ENCODE assay signal across 30 mouse cellular contexts in the genomic region with DNA sequence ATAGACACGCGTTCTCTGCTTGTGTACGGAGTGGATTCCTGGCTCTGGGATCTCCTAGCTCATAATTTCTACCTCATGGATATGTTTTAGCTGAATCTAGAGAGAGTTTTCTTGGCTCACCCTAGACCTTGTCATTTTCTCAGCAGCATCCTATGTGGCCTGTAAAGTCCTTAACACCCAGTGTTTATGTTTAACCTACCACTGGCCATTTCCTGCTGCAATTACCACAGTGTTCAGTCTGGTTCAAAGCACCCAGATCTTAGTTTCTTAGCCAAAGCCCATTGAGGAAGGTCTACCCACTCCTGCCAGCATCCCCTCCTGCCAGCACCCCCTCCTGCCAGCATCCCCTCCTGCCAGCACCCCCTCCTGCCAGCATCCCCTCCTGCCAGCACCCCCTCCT. TPM values are rescaled to one million over a fixed set of nuclear protein-coding genes. Genes with fewer than 3 reads are reported as not detected.
"Had no signal": no experiment of that assay in that cellular context is flagged by ENCODE, and none has a peak within 500 bp of the region (broad histone marks: within the 10 kb centered on the region; RNA-seq: fewer than 3 reads in every experiment).

No protein-coding gene starts in this region.

- ATAC-seq: hindbrain, embryonic 16.5 days; intestine, embryonic 15.5 days had no signal

- H3K4me2 ChIP-seq: heart, embryonic 11.5 days; hindbrain, embryonic 14.5 days; intestine, embryonic 15.5 days; limb, embryonic 12.5 days; liver, embryonic 11.5 days; liver, embryonic 13.5 days; liver, embryonic 15.5 days had no signal

- H3K4me1 ChIP-seq: intestine, embryonic 15.5 days; limb, embryonic 12.5 days had no signal

- DNase-seq: gastrocnemius, postnatal 14 days; gastrocnemius, postnatal 36 days; heart, adult 11 months; heart, adult 2 months; heart, postnatal 10 days; heart, postnatal 36 days; kidney, adult 11 months; kidney, adult 2 months; kidney, postnatal 10 days; kidney, postnatal 25 days; kidney, postnatal 4 days; liver; liver, embryonic 13.5 days had no signal

- H3K36me3 ChIP-seq: intestine, embryonic 15.5 days; limb, embryonic 10.5 days; limb, embryonic 12.5 days had no signal

- H3K27me3 ChIP-seq: intestine, embryonic 15.5 days; limb, embryonic 12.5 days; liver, embryonic 13.5 days; liver, embryonic 15.5 days had no signal

- H3K4me3 ChIP-seq: heart, adult 2 months; intestine, embryonic 15.5 days; layer of hippocampus, adult 2 months; left cerebral cortex, adult 2 months; limb, embryonic 10.5 days; limb, embryonic 12.5 days; liver, embryonic 13.5 days; liver, embryonic 15.5 days had no signal

- H3K9me3 ChIP-seq: intestine, embryonic 15.5 days; limb, embryonic 10.5 days; limb, embryonic 12.5 days; liver, embryonic 13.5 days; liver, embryonic 15.5 days had no signal

- H3K27ac ChIP-seq: heart, adult 2 months; hindbrain, embryonic 14.5 days; intestine, embryonic 15.5 days; layer of hippocampus, adult 2 months; left cerebral cortex, adult 2 months; limb, embryonic 10.5 days; limb, embryonic 12.5 days; liver, embryonic 15.5 days had no signal

- H3K9ac ChIP-seq: hindbrain, embryonic 14.5 days; intestine, embryonic 15.5 days; limb, embryonic 12.5 days; liver, embryonic 13.5 days; liver, embryonic 15.5 days had no signal

RNA-seq across cellular contexts. Expression of a gene that starts 15.8 kb away (rescaled TPM):
- polyA plus RNA-seq: gonadal fat pad, adult 2 months; heart, adult 2 months; heart, embryonic 11.5 days; heart, embryonic 14.5 days; heart, embryonic 16.5 days; hindbrain, embryonic 11.5 days; hindbrain, embryonic 14.5 days; hindbrain, embryonic 16.5 days; intestine, embryonic 15.5 days; kidney, adult 2 months; kidney, embryonic 14.5 days; kidney, embryonic 16.5 days; limb, embryonic 10.5 days; limb, embryonic 12.5 days; limb, embryonic 14.5 days; liver, embryonic 11.5 days; liver, embryonic 13.5 days; liver, embryonic 15.5 days had no signal

RNA-seq across cellular contexts. Expression of a gene that starts 45.3 kb away (rescaled TPM):
- polyA plus RNA-seq: gonadal fat pad, adult 2 months; heart, adult 2 months; heart, embryonic 11.5 days; heart, embryonic 14.5 days; heart, embryonic 16.5 days; hindbrain, embryonic 11.5 days; hindbrain, embryonic 14.5 days; hindbrain, embryonic 16.5 days; intestine, embryonic 15.5 days; kidney, adult 2 months; kidney, embryonic 14.5 days; kidney, embryonic 16.5 days; limb, embryonic 10.5 days; limb, embryonic 12.5 days; limb, embryonic 14.5 days; liver, embryonic 11.5 days; liver, embryonic 13.5 days; liver, embryonic 15.5 days had no signal
